Comparison of ENCODE assay signal across 8 mouse cellular contexts in the genomic region with DNA sequence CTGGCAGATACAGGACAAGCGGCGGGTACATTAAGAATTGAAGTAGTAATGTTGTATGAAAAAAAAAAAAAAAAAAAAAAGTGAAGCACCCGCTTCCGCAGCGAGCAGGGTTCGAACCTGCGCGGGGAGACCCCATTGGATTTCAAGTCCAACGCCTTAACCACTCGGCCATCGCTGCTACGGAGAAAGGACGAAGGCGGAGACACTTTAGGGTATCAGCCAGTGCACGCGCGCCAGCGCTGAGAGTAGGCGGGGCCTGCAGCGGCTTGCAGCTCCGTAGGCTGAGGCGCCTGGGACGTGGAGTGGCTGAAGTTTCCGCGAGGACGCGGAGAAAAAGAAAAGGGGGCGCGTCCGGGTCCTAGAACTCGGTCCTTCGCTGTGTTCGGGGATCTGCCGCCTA. TPM values are rescaled to one million over a fixed set of nuclear protein-coding genes. Genes with fewer than 3 reads are reported as not detected.
DNase-seq lines count a peak whose midpoint lies in the region; ATAC-seq lines count a peak whose summit lies in the region.

No protein-coding gene starts in this region.

- H3K4me1 ChIP-seq in heart, embryonic 14.5 days (ENCODE audit: control insufficient read depth in 2 of 2, insufficient read depth in 2 of 2, low read length in 2 of 2): peaks cover 0 to 2% of the 10 kb centered on the region in 2 experiments; a peak in 1 of 4 replicates
- H3K4me1 ChIP-seq in liver, embryonic 13.5 days (replicated peaks): peaks cover 30% of the 10 kb centered on the region
- no peaks in the 10 kb centered on the region for H3K4me1 ChIP-seq in stomach, embryonic 16.5 days (ENCODE audit: control insufficient read depth, insufficient read depth, low read length)

- peak; percentile 81 for ATAC-seq in CD4-positive, CD25-positive, alpha-beta regulatory T cell, adult 4 months
- ATAC-seq in heart, embryonic 14.5 days (ENCODE audit: insufficient number of reproducible peaks, insufficient read depth, low FRiP score, low read depth): peak; percentile 92
- peak; percentile 84 for ATAC-seq in liver, embryonic 13.5 days (ENCODE audit: low read depth)
- ATAC-seq in stomach, embryonic 16.5 days (ENCODE audit: insufficient read depth, low FRiP score): peak; percentile 94

- no peaks in the 10 kb centered on the region for H3K27me3 ChIP-seq in heart, embryonic 14.5 days (ENCODE audit: control insufficient read depth, insufficient read depth, low read length)
- no peaks in the 10 kb centered on the region for H3K27me3 ChIP-seq in liver, embryonic 13.5 days
- H3K27me3 ChIP-seq in stomach, embryonic 16.5 days (ENCODE audit: control insufficient read depth, insufficient read depth, low read length): no peaks in the 10 kb centered on the region

- H3K4me2 ChIP-seq in heart, embryonic 14.5 days (ENCODE audit: low read length): peak overlapping the region; percentile 74
- H3K4me2 ChIP-seq in liver, embryonic 13.5 days: peak overlapping the region; percentile 86
- peak overlapping the region; percentile 68 for H3K4me2 ChIP-seq in stomach, embryonic 16.5 days (ENCODE audit: low read depth, low read length)

- peak overlapping the region; percentile 74 to 88 for H3K27ac ChIP-seq in heart, embryonic 14.5 days (replicated peaks in 1 of 2; ENCODE audit: control insufficient read depth in 1 of 2, insufficient read depth in 1 of 2, low read depth in 2 of 2, low read length in 2 of 2)
- H3K27ac ChIP-seq in liver, embryonic 13.5 days: peak overlapping the region; percentile 81
- H3K27ac ChIP-seq in stomach, embryonic 16.5 days (ENCODE audit: low read length): peak overlapping the region; percentile 82

- WGBS in heart, embryonic 14.5 days: under 1% methylated on average over 34 of the region's 34 CpGs
- WGBS in liver, embryonic 13.5 days (ENCODE audit: insufficient replicate concordance): under 1% methylated on average over 34 of the region's 34 CpGs
- under 1% methylated on average over 34 of the region's 34 CpGs for WGBS in stomach, embryonic 16.5 days

- no peaks in the 10 kb centered on the region for H3K36me3 ChIP-seq in heart, embryonic 14.5 days (ENCODE audit: control insufficient read depth, insufficient read depth, low read length)
- no peaks in the 10 kb centered on the region for H3K36me3 ChIP-seq in liver, embryonic 13.5 days
- H3K36me3 ChIP-seq in stomach, embryonic 16.5 days (ENCODE audit: control insufficient read depth, insufficient read depth, low read length): no peaks in the 10 kb centered on the region

- peak overlapping the region; percentile 88 for H3K9ac ChIP-seq in heart, embryonic 14.5 days (ENCODE audit: low read length)
- peak overlapping the region; percentile 82 for H3K9ac ChIP-seq in liver, embryonic 13.5 days
- peak overlapping the region; percentile 83 for H3K9ac ChIP-seq in stomach, embryonic 16.5 days (ENCODE audit: low read length)

- peak; percentile 91 for DNase-seq in c-Kit-negative CD71-positive TER-119-positive erythroid progenitor cells, embryonic 14.5 days (ENCODE audit: low read depth, low spot score)
- DNase-seq in fibroblast of lung, adult 2 months (ENCODE audit: low read depth): peak; percentile 98
- DNase-seq in kidney, postnatal 14 days: peak; percentile 99
- peak; percentile 98 for DNase-seq in liver, embryonic 13.5 days
- peak; percentile 100 for DNase-seq in neural tube, embryonic 10.5 days (ENCODE audit: extremely low spot score, low spot score)

- no peaks in the 10 kb centered on the region for H3K9me3 ChIP-seq in heart, embryonic 14.5 days (ENCODE audit: control insufficient read depth, low read length)
- no peaks in the 10 kb centered on the region for H3K9me3 ChIP-seq in liver, embryonic 13.5 days (replicated peaks)
- no peaks in the 10 kb centered on the region for H3K9me3 ChIP-seq in stomach, embryonic 16.5 days (replicated peaks; ENCODE audit: control insufficient read depth, low read length)

- peak overlapping the region; percentile 70 to 72 for H3K4me3 ChIP-seq in heart, embryonic 14.5 days (ENCODE audit: control insufficient read depth in 1 of 2, insufficient read depth in 1 of 2, low read depth in 1 of 2, low read length in 2 of 2)
- peak overlapping the region; percentile 76 for H3K4me3 ChIP-seq in liver, embryonic 13.5 days (replicated peaks)
- H3K4me3 ChIP-seq in stomach, embryonic 16.5 days (replicated peaks; ENCODE audit: low read length): peak overlapping the region; percentile 88

RNA-seq across cellular contexts. Expression of a gene that starts 0.5 kb away (rescaled TPM):
- polyA plus RNA-seq in CD4-positive, CD25-positive, alpha-beta regulatory T cell, adult 4 months (2017; shearing (Covaris generic)): under 1 TPM in 1 of 2 experiments, not detected in 1; 0.19 TPM
- polyA plus RNA-seq in heart, embryonic 14.5 days (2014; fragmentation: Nextera tagmentation; extraction: Ambion mirVana): 29.4 and 33.6 TPM in 2 replicates
- 0.05 and 0.13 TPM in 2 replicates for polyA plus RNA-seq in liver, embryonic 13.5 days (2015; fragmentation: Nextera tagmentation; extraction: Ambion mirVana)
- polyA plus RNA-seq in stomach, embryonic 16.5 days (2015; fragmentation: Nextera tagmentation; extraction: Ambion mirVana): 0.36 and 1.2 TPM in 2 replicates

RNA-seq across cellular contexts. Expression of a gene that starts 7.8 kb away (rescaled TPM):
- polyA plus RNA-seq in CD4-positive, CD25-positive, alpha-beta regulatory T cell, adult 4 months (2017; shearing (Covaris generic)): not detected
- polyA plus RNA-seq in heart, embryonic 14.5 days (2014; fragmentation: Nextera tagmentation; extraction: Ambion mirVana): not detected in 2 replicates
- polyA plus RNA-seq in liver, embryonic 13.5 days (2015; fragmentation: Nextera tagmentation; extraction: Ambion mirVana): not detected in 2 replicates
- not detected in 2 replicates for polyA plus RNA-seq in stomach, embryonic 16.5 days (2015; fragmentation: Nextera tagmentation; extraction: Ambion mirVana)

RNA-seq across cellular contexts. Expression of a gene that starts 47.1 kb away (rescaled TPM):
- 1 to 10 TPM; 6.0 to 8.6 TPM for polyA plus RNA-seq in CD4-positive, CD25-positive, alpha-beta regulatory T cell, adult 4 months (2017; shearing (Covaris generic))
- polyA plus RNA-seq in heart, embryonic 14.5 days (2014; fragmentation: Nextera tagmentation; extraction: Ambion mirVana): 8.4 and 9.6 TPM in 2 replicates
- polyA plus RNA-seq in liver, embryonic 13.5 days (2015; fragmentation: Nextera tagmentation; extraction: Ambion mirVana): 16.5 and 18.1 TPM in 2 replicates
- 9.4 and 9.7 TPM in 2 replicates for polyA plus RNA-seq in stomach, embryonic 16.5 days (2015; fragmentation: Nextera tagmentation; extraction: Ambion mirVana)

RNA-seq across cellular contexts. Expression of a gene that starts 47.9 kb away (rescaled TPM):
- 1 to 10 TPM; 6.3 to 9.3 TPM for polyA plus RNA-seq in CD4-positive, CD25-positive, alpha-beta regulatory T cell, adult 4 months (2017; shearing (Covaris generic))
- 6.4 and 7.8 TPM in 2 replicates for polyA plus RNA-seq in heart, embryonic 14.5 days (2014; fragmentation: Nextera tagmentation; extraction: Ambion mirVana)
- polyA plus RNA-seq in liver, embryonic 13.5 days (2015; fragmentation: Nextera tagmentation; extraction: Ambion mirVana): 3.1 and 3.3 TPM in 2 replicates
- 3.3 and 4.5 TPM in 2 replicates for polyA plus RNA-seq in stomach, embryonic 16.5 days (2015; fragmentation: Nextera tagmentation; extraction: Ambion mirVana)

Comparison
In these comparisons a context has a peak if more than half of its experiments do, and no peak if none do; other contexts are left out.
1. Peak in every context shown above with its lines: DNase-seq, ATAC-seq, H3K4me3 ChIP-seq and H3K27ac ChIP-seq.
2. RNA of a gene that starts 0.5 kb away (polyA plus RNA-seq): 29.4 to 33.6 TPM in heart, embryonic 14.5 days; 0.36 to 1.2 TPM in stomach, embryonic 16.5 days, 0.19 TPM in CD4-positive, CD25-positive, alpha-beta regulatory T cell, adult 4 months and 0.05 to 0.13 TPM in liver, embryonic 13.5 days; every median in the first group is over 10 times any median in the second.